Mouse (Mus musculus) testis, adult 2 months (tissue): ENCODE results near the gene Set.

Experiments
- CTCF ChIP-seq: fragments of 200-500 bp; IDR thresholded peaks from 2 replicates; pipeline ENCODE4 v1.5.1; 2012; ENCODE audit warnings: low read depth, mild to moderate bottlenecking, inconsistent platforms, low read length, moderate library complexity; ENCODE audit not compliant: control insufficient read depth, insufficient read depth, insufficient replicate concordance
- POLR2A ChIP-seq: fragments of 200-500 bp; IDR thresholded peaks from 2 replicates; pipeline ENCODE4 v1.6.1; 2012; ENCODE audit warnings: low read depth, mild to moderate bottlenecking, inconsistent platforms, low read length, moderate library complexity; ENCODE audit not compliant: control insufficient read depth

GRCm38 (mm10) chr2:30032244-30032846, 24.8 kb upstream of the Set start:
- TF ChIP-seq POLR2A (no peak), CTCF (no peak)
